Mouse (Mus musculus) stomach, embryonic 16.5 days (tissue): ENCODE data around the gene Sstr3. TPM values are rescaled to one million over a fixed set of nuclear protein-coding genes. Genes with fewer than 3 reads are reported as not detected.

Experiments used
- ATAC-seq: fragments of 200-750 bp; cut with Nextera tagmentation; 2 replicates; pipeline ENCODE4 v1.8.0; 2017; ENCODE audit warnings: moderate number of reproducible peaks, moderate TSS enrichment; ENCODE audit not compliant: insufficient read depth, low FRiP score
- H3K27ac ChIP-seq: fragments of 300-500 bp; sonication (generic); 2 replicates; pipeline ENCODE4 v1.5.1; 2014; ENCODE audit warnings: low read length
- H3K27me3 ChIP-seq: fragments of 300-500 bp; sonication (generic); 2 replicates; pipeline ENCODE4 v1.6.1; 2014; ENCODE audit warnings: low read length, control low read depth, mixed read lengths; ENCODE audit not compliant: control insufficient read depth, insufficient read depth
- H3K36me3 ChIP-seq: fragments of 300-500 bp; sonication (generic); 2 replicates; pipeline ENCODE4 v1.6.1; 2014; ENCODE audit warnings: low read length; ENCODE audit not compliant: control insufficient read depth, insufficient read depth
- H3K4me1 ChIP-seq: fragments of 300-500 bp; sonication (generic); 2 replicates; pipeline ENCODE4 v1.6.1; 2014; ENCODE audit warnings: low read length, control low read depth, mixed read lengths; ENCODE audit not compliant: control insufficient read depth, insufficient read depth
- H3K4me2 ChIP-seq: fragments of 300-500 bp; sonication (generic); 2 replicates; pipeline ENCODE4 v1.6.1; 2014; ENCODE audit warnings: low read depth, low read length, mixed read lengths
- H3K4me3 ChIP-seq: fragments of 300-500 bp; sonication (generic); replicated peaks from 2 replicates; pipeline ENCODE4 v1.5.1; 2014; ENCODE audit warnings: mild to moderate bottlenecking, low read length
- H3K9ac ChIP-seq: fragments of 300-500 bp; sonication (generic); 2 replicates; pipeline ENCODE4 v1.6.1; 2014; ENCODE audit warnings: low read length
- H3K9me3 ChIP-seq: fragments of 300-500 bp; sonication (generic); replicated peaks from 2 replicates; pipeline ENCODE4 v1.6.1; 2016; ENCODE audit warnings: low read length, control low read depth; ENCODE audit not compliant: control insufficient read depth
- WGBS: fragments of 180-500 bp; shearing (Covaris S2); extraction: QIAGEN DNeasy Blood & Tissue Kit; methylation state at CpG from one replicate; pipeline ENCODE4 v1.1.7; 2014; 5-methylcytosine and 5-hydroxymethylcytosine counted together
- polyA plus RNA-seq: library from polyadenylated mRNA; unstranded; fragments of >200 nt; fragmentation: Nextera tagmentation; extraction: Ambion mirVana; gene quantifications from 2 replicates; pipeline ENCODE4 v1.2.1, GENCODE M21; 2015

The Sstr3 gene
- polyA plus RNA-seq, 1 experiment from 2014 or later: 0.12 TPM

GRCm38 (mm10) chr15:78504013-78504412 is 40.5 kb downstream of the Sstr3 start:
- WGBS: 82% methylated on average over 1 of the region's 1 CpGs
- Histone ChIP-seq H3K27ac (no peak overlapping the region), H3K4me3 (no peak overlapping the region), H3K4me1 (no peaks in the 10 kb centered on the region), H3K9ac (no peak overlapping the region), H3K4me2 (no peak overlapping the region), H3K36me3 (no peaks in the 10 kb centered on the region), H3K9me3 (no peaks in the 10 kb centered on the region), H3K27me3 (no peaks in the 10 kb centered on the region; the same call in 1 of the 2 replicates)
- ATAC-seq: no peak

- H3K9me3 ChIP-seq: no peaks in the 10 kb centered on the region
- H3K27me3 ChIP-seq: no peaks in the 10 kb centered on the region; the same call in 1 of the 2 replicates
- no peaks in the 10 kb centered on the region for H3K36me3 ChIP-seq
- H3K27ac ChIP-seq: no peak overlapping the region
- no peak overlapping the region for H3K9ac ChIP-seq
- no peak overlapping the region for H3K4me3 ChIP-seq
- no peak for ATAC-seq
- WGBS: 64% methylated on average over 18 of the region's 18 CpGs
- H3K4me1 ChIP-seq: no peaks in the 10 kb centered on the region
- no peak overlapping the region for H3K4me2 ChIP-seq
Measured at GRCm38 (mm10) chr15:78502437-78503132, 41.9 kb downstream of the Sstr3 start.

GRCm38 (mm10) chr15:78494968-78495406 is 49.5 kb downstream of the Sstr3 start, which contains the start of gene Il2rb:
TSS of gene Il2rb (minus strand) at chr15:78495271.
- Histone ChIP-seq H3K36me3 (no peaks in the 10 kb centered on the region), H3K9ac (no peak within 1 kb of the TSS), H3K9me3 (no peaks in the 10 kb centered on the region), H3K4me1 (no peaks in the 10 kb centered on the region), H3K4me2 (no peak within 1 kb of the TSS), H3K4me3 (no peak within 1 kb of the TSS), H3K27me3 (no peaks in the 10 kb centered on the region), H3K27ac (no peak within 1 kb of the TSS)
- WGBS: 83% methylated on average over 11 of the region's 11 CpGs
- ATAC-seq: no peak

- Histone ChIP-seq H3K4me1 (no peaks in the 10 kb centered on the region), H3K36me3 (no peaks in the 10 kb centered on the region), H3K4me2 (no peak overlapping the region), H3K27ac (no peak overlapping the region), H3K9ac (no peak overlapping the region), H3K9me3 (no peaks in the 10 kb centered on the region), H3K27me3 (no peaks in the 10 kb centered on the region), H3K4me3 (no peak overlapping the region)
- 73% methylated on average over 10 of the region's 10 CpGs for WGBS
- ATAC-seq: no peak
Measured at GRCm38 (mm10) chr15:78493401-78494010, 51.0 kb downstream of the Sstr3 start.

- no peak for ATAC-seq
- 87% methylated on average over 3 of the region's 3 CpGs for WGBS
- no peak overlapping the region for H3K4me2 ChIP-seq
Measured at GRCm38 (mm10) chr15:78491301-78491700, 53.2 kb downstream of the Sstr3 start.

GRCm38 (mm10) chr15:78489906-78490305 is 54.6 kb downstream of the Sstr3 start:
- Histone ChIP-seq H3K4me1 (no peaks in the 10 kb centered on the region), H3K27me3 (no peaks in the 10 kb centered on the region), H3K9ac (no peak overlapping the region), H3K27ac (no peak overlapping the region), H3K4me2 (no peak overlapping the region), H3K9me3 (no peaks in the 10 kb centered on the region), H3K4me3 (no peak overlapping the region), H3K36me3 (no peaks in the 10 kb centered on the region)
- ATAC-seq: no peak
- 61% methylated on average over 8 of the region's 8 CpGs for WGBS

More at GRCm38 (mm10) chr15:78491301-78491700, 53.2 kb downstream of the Sstr3 start:
- Histone ChIP-seq H3K9me3 (no peaks in the 10 kb centered on the region), H3K27me3 (no peaks in the 10 kb centered on the region), H3K4me3 (no peak overlapping the region), H3K4me1 (no peaks in the 10 kb centered on the region), H3K27ac (no peak overlapping the region), H3K9ac (no peak overlapping the region), H3K36me3 (no peaks in the 10 kb centered on the region)

- H3K27ac ChIP-seq: no peak overlapping the region
- 80% methylated on average over 3 of the region's 3 CpGs for WGBS
- H3K4me1 ChIP-seq: no peaks in the 10 kb centered on the region
- no peaks in the 10 kb centered on the region for H3K9me3 ChIP-seq
- ATAC-seq: no peak
- no peaks in the 10 kb centered on the region for H3K36me3 ChIP-seq
- no peak overlapping the region for H3K9ac ChIP-seq
- H3K4me2 ChIP-seq: no peak overlapping the region
- H3K4me3 ChIP-seq: no peak overlapping the region
- no peaks in the 10 kb centered on the region for H3K27me3 ChIP-seq
Measured at GRCm38 (mm10) chr15:78489248-78489647, 55.2 kb downstream of the Sstr3 start.

- Histone ChIP-seq H3K4me3 (no peak overlapping the region), H3K9ac (no peak overlapping the region), H3K36me3 (no peaks in the 10 kb centered on the region), H3K4me2 (no peak overlapping the region), H3K27ac (no peak overlapping the region), H3K4me1 (no peaks in the 10 kb centered on the region), H3K9me3 (no peaks in the 10 kb centered on the region), H3K27me3 (no peaks in the 10 kb centered on the region)
- 63% methylated on average over 4 of the region's 4 CpGs for WGBS
- no peak for ATAC-seq
Measured at GRCm38 (mm10) chr15:78487066-78487465, 57.4 kb downstream of the Sstr3 start.
